Mouse (Mus musculus) frontal cortex, postnatal 25 days (tissue): Measurements from ENCODE around the gene Adgrb3.

Experiments used
- DNase-seq, 2 experiments: peaks; one replicate each; pipeline ENCODE4 v3.0.0; 2022; ENCODE audit warnings: low spot score in 2 of 2

Gene Adgrb3

GRCm38 (mm10) chr1:25310066-25310465 is 519.4 kb downstream of the Adgrb3 start:
- DNase-seq: no peak

- no peak for DNase-seq
Observed at GRCm38 (mm10) chr1:25281471-25281870, 548.0 kb downstream of the Adgrb3 start.

DNA sequence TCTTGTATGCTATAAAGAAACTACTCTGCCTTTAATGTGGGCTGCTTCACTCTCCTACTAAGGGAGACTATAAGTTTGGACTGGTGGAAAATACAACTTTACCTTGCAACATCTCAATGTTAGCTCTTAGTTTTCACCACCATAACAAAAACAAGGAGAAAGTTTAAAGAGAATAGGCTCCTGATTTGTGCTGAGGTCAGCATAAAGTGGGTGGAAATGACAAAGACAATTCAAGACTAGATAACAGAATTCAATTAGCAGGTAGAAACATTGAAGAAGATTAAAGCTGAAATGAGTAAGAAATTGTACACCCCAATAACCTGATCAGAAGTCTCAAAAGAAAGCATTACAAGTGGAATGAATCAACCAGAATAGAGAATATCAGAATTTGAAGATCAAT is 578.9 kb downstream of the Adgrb3 start:
- DNase-seq: no peak

GRCm38 (mm10) chr1:25242436-25242835 is 587.1 kb downstream of the Adgrb3 start:
- DNase-seq: no peak

DNA sequence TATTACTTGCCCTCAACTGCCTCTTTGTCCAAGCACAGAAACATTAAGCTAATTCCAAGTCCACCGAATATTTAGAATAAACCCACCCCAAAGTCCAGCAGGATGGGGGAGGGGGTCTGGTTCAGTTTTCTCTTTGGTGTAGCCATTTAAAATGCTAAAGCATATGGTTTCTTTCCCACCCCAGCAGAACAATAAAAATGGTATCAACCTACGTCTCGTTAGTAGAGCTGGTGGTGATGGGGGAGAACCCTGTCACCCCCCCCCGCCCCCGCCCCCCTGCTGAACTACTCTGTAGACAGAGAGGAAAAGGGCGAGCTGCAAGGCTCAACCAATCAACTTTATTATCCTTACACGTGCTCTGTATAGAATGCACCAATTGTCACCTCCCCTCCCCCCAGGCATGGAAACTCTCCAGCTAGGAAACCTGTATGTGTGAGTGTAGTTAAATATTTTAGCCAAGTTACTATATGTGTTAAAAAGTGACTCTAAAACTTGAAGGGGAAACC is 600.2 kb downstream of the Adgrb3 start:
- no peak for DNase-seq

GRCm38 (mm10) chr1:25228381-25229244 is 600.9 kb downstream of the Adgrb3 start:
- peak; percentile 49 to 52 for DNase-seq

- DNase-seq: no peak
Observed at GRCm38 (mm10) chr1:25227880-25228279, 601.6 kb downstream of the Adgrb3 start.

DNA sequence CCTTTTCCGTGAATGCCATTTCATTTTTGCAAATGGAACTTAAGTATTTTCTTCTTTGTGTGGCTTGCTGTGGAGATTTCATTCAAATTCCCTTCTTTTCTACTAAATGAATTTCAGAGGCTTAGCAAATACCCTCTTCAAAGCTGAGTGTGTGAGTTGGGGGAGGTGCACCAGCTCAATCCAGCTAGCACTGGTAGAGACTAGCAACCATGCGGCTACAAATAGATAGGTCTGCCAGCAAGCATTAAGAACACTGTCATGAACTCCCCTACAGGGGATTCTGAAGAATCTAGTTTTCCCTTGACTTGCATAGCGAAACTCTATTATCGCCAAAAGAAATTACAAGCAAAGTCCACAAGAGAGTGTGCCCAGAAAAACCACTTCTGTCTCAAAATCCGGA is 624.9 kb downstream of the Adgrb3 start:
- DNase-seq: no peak

GRCm38 (mm10) chr1:25199392-25199791 is 630.1 kb downstream of the Adgrb3 start:
- no peak for DNase-seq

DNA sequence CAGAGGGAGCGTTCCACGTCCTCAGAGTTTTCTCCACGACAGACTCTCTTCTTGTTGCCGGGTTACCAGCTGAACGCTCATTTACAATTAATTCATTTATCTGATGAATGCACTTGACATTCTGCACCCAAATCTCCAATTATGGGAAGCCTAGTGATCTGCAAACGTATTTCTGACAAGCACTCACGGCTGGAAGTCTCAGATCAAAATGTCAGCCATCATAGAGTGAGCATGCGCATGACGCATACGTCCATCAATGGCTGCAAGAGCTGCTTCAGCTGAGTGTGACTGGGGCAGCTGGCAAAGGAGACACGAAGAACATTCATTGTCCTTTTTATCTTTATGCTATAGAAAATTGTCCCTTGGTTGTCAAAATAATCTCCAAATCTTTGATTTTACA is 637.5 kb downstream of the Adgrb3 start:
- DNase-seq: no peak

DNA sequence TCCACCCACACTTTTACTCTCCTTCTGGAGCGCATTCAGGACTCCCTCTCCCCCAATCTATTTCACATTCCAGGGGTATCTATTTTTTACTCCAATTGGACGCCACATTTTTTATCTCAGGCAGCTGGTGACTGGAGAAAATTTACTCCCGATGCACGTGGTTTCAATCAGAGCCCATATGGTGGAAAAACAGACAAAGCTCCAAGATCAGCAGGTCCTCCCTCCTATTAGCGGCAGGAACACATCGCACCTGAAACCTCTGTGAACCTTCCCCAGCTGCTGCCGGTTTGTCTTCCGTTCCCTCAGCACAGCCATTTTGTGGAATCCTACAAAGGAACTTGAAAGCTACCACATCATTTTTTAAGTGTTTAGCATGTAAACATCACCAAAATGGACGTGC is 640.2 kb downstream of the Adgrb3 start:
- no peak for DNase-seq

DNA sequence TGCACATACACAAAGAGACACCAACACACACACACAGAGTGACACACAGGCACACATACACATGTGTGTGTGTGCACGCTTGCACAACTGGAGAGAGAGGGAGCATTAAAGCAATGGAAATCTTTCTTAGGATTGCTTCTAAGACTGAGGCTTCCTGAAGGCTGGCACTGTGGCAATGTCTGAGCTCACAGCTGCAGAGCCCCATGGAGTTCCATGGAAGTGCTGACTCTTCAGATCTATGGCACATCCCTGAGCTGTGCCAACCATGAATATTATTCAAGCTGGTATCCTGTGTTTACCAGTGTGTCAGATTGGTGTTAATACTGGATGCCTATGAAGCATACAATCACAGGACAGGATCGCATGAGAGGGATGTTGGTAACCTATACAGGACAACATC is 643.6 kb downstream of the Adgrb3 start:
- no peak for DNase-seq

DNA sequence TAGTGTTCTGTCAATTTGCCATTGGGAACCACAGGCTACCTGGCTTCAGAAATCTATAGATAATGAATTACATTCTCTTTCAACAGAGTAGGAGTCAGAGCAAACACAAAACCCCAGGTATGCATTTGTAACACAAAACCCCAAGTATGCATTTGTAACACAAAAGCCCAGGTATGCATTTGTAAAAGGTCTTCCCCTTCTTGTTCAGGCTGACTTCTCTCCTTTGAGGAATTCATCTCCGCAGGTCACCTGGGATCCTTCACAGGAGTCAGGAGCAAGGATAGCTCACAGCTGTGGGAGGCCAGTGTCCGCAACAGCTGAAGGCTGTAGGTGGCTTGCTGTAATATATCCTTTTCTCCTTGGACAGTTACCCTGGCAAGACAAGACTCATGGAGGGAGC is 647.6 kb downstream of the Adgrb3 start:
- no peak for DNase-seq

DNA sequence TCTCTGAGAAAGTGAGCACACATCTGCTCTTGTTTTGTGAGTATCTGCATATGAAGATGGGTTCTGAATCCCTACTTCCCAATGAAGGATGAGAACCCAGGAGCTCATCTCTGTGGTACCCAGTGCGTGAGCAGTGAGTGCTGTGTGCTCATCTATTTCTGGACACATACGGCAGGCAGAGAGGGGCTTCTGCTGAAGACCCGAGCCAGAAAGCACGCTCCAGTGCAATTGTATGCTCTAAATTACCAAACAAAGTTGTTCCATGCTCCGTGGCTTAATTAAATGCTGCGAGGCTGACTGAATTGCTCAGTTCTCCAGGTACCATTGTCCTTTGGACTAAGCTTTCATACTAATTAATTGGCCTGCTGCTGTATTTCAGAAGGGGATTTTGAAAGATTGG is 648.9 kb downstream of the Adgrb3 start:
- DNase-seq: no peak

DNA sequence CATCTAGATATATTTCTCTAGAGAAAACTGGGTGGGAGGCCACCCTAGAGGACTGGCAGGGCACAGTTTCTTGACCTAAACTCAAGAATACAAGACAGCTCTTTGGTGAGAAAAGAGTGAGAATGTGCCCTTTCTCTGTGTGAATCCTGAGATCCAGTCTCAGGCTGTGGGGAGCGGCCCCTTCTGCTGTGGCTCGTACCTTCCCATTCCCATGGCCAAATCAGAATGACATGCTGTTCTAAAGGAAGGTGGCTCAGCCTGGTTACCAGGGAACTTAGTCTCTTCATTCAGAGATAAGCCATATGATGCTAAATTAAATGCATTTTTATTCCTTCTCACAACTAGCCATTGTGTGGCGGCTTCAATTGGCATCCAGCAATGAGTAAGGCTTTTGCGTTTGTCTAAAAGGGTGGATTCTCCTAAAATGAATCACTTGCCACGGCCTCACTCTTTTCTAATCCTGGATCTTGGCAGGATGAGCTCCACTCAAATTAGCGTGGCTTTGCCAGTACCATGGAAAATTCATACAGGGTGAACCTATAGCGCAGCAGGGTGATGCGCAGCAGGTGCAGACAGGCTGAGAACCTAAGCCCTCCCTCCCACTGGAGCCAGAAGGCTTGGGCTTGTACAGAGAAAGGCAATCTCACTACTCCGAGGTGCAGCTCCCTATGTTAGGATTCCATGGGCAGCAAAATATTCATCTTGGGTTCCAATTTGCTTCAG is 649.5 kb downstream of the Adgrb3 start:
- DNase-seq: no peak

DNA sequence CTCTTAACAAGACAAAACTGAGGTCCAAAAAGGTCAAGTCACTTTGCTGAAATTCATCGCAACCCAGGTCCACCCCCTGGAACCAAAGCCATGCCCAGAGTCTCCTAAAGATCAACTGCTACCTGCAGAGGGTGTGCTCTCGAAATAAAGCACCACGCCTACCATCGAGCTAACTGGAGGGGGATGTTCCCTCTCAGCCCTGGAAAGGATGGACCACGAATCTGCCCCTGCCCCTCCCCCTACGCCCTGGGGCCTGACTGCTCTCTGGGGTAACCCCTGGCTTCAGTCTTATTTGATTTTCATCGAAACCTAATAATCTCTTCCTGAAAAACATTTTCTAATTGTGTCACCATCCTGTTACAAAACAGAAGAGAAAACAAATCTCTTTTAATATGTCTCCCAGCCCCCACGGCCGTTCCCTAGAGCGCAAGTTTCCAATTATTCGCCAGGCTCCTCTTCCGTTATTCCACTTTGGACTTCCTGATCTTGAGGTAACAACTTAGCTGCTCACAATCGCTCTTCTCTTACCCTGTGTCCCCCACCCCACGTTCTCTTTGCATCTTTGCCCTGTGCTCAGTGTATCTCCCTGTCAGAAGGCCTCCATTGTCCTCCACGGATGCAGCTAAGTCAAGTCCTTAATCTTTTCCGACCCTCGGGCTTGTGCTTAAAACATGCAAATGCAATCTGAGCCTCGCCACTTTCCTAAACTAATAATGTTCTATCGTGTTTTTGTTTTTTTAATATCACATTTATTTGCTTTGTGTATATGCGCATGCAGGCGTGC is 651.0 kb downstream of the Adgrb3 start:
- no peak for DNase-seq

DNA sequence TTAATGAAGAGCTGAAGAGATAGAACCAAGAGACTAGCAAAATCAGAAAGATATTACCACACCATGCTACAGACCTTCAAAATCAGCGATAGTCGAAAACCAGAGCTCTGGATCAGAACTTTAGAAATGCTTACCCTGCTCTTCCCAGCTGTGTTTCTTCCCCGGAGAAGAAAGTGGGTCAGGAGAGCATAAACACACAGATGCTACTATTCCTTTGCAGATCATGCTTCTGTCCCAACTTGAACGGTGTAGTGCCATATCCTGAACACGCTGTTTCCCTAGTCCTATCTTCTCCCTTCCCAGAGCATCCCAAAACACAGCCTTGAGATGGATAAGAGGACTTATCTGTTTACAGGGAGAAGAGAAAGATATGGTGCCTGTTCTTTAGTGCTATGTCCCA is 662.4 kb downstream of the Adgrb3 start:
- no peak for DNase-seq

GRCm38 (mm10) chr1:25166036-25166796 is 663.3 kb downstream of the Adgrb3 start:
- no peak for DNase-seq

- no peak for DNase-seq
Observed at GRCm38 (mm10) chr1:25163561-25163960, 665.9 kb downstream of the Adgrb3 start.

DNA sequence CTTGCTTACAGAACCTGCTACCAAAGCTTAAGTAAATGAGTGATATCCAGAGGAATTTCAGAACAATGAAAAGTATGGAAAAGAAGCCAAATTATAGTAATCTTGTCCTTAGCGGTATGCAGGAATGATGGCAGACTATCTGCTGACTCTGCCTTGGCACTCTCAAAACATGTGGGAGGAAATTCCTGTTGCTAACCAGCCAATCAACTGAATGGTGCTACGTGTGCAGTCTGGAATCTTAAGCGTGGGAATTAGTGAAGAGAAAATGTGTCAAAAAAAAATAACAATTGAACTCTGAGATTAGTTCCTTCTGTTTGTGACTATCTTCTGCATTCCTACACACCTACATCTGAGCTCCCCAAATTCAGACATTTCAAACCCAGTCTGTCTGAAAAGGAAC is 683.3 kb downstream of the Adgrb3 start:
- DNase-seq: no peak

DNA sequence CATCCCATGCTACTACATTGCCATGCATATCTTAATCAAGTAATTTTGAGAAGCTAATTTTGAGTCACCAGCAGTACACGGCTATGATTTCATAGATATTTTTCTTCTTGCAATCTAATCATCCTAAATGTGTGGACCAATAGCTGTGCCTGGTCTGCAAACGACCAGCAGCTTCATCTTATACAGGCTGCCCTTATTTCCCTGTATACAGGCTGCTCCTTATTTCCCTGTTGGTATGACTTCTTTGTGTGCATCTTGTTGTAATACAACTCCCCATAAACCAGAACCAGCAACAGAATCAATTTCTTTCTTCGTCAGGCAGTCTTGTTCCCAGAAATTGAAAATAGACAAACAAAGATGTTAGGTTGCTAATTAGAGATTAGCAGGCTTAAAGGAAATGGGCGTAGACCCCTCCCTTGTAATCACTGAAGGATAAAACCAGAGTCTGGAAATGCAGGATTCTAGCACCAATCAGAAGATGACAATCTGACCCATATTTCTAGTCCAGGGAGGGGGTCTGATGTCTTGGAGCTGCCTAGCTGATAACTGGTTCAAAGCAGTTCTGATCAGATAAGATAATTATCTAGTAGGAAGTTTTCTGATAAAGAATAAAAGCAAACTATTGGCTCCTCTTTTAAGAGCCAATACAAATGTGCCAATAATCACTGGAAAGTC is 697.2 kb downstream of the Adgrb3 start:
- DNase-seq: no peak
